Mouse (Mus musculus): ENCODE data around the gene 1700123K08Rik.
A peak's percentile ranks its signal among the peaks of the same experiment; 100 is the strongest.
"Not testable (repeated sequence)": the region's sequence is repeated elsewhere in the genome, so short reads cannot be mapped to it uniquely, and the experiment has no call there.

Gene 1700123K08Rik

DNA sequence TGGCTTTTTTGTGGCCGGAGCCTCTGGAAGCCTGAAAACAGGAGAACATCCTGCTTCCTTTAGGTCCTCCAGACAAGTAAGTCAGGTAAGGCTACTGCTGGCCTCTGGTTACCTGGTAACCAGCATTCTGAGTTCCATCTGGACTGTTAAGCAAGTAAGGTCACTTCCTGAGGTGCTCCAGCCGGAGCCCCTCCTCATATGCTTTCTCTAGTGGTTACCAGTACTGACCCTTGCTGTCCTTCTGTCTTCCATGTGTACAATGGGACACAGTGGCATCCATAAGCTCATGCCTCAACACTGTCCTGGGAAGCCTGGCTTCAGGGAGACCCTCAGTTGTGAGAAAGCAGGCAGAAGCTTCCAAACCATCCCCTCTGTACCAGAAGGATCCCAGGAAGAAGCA lies at the start of gene 1700123K08Rik:
Gene 1700123K08Rik, minus strand, starts transcription at position 101 of the 400 bp plus-strand sequence.
- not testable (repeated sequence) for DNase-seq

DNA sequence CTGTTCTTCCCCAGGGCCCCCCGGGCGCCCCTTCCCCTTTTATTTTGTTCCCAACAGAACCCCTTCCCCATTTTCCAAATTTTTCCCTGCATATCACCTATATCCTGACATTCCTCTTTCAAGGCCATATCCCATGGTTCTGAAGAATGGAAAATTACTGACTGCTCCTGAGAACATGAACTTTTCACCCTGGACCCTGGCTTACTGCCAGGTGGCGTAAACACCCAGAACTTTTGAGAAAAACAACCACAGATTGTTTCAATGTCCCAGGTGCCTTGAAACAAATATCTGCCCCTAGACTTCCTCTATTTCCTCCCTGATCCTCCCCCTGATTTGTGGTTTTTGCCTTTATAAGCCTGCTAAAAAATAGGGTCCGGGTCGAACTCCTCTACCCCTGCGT lies 22.9 kb upstream of the 1700123K08Rik start:
- DNase-seq, result peak; percentile 14

GRCm38 (mm10) chr5:138571623-138572022 lies 7.1 kb upstream of the 1700123K08Rik start:
- DNase-seq, result peak; percentile 14

DNA sequence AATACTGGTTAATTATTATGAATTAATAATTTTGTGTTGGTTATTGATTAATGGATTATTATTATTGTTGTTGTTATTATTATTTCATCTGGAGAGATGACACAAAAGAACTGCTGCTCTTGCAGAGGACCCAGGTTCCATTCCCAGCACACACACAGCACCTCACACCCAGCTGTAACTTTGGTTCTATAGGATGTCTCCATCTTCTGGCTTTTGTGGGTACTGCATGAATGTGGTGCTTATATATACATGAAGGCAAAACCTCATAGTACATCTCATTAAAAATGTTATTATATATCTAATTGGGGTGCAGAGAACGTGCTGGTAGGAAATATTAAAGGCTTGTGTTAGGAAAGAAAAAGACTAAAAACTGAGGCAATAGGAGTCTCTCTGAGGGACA lies 11.8 kb downstream of the 1700123K08Rik start:
- no peak for DNase-seq

GRCm38 (mm10) chr5:138532491-138532890 lies 32.0 kb downstream of the 1700123K08Rik start:
- no peak for DNase-seq
